Comparison of ENCODE assay signal across 23 mouse cellular contexts in the genomic region with DNA sequence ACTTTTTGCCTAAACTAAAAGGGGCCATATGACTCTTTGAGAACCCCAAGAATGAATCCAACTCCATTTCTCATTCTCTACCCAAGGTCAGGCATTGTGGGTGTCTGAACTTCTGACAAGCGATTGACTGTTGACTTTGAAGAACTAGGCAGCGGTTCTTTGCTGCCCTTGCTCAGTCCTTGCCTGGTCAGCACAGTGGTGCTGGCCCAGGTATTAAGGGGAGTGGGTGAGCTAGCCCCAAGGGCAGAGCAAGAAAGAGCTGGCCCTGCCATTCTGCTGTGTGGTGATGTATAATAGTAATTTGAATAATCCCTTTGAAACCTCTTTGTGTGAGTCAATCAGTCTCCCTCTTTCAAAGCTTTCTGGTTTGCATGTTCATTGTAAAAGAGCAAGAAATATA. TPM values are rescaled to one million over a fixed set of nuclear protein-coding genes. Genes with fewer than 3 reads are reported as not detected.
A peak's percentile ranks its signal among the peaks of the same experiment; 100 is the strongest.
DNase-seq lines count a peak whose midpoint lies in the region; ATAC-seq and TF ChIP-seq lines count a peak whose summit lies in the region.
"Had no signal": no experiment of that assay in that cellular context is flagged by ENCODE, and none has a peak within 500 bp of the region (broad histone marks: within the 10 kb centered on the region; RNA-seq: fewer than 3 reads in every experiment).

No protein-coding gene starts in this region.

- 74% methylated on average over 2 of the region's 2 CpGs for WGBS in forebrain, embryonic 10.5 days
- 42% methylated on average over 2 of the region's 2 CpGs for WGBS in forebrain, postnatal 0 days
- 89% methylated on average over 2 of the region's 2 CpGs for WGBS in heart, embryonic 10.5 days
- 45% methylated on average over 2 of the region's 2 CpGs for WGBS in forebrain, embryonic 16.5 days

- H3K4me1 ChIP-seq in forebrain, embryonic 10.5 days = peaks cover 24% of the 10 kb centered on the region
- H3K4me1 ChIP-seq in forebrain, postnatal 0 days (ENCODE audit: insufficient read depth) = peaks cover 3% of the 10 kb centered on the region
- H3K4me1 ChIP-seq in heart, embryonic 10.5 days = peaks cover 4% of the 10 kb centered on the region
- peaks cover 9% of the 10 kb centered on the region for H3K4me1 ChIP-seq in forebrain, embryonic 16.5 days (replicated peaks; ENCODE audit: control insufficient read depth, insufficient read depth, low read length)

- peak overlapping the region; percentile 25; the same call in 1 of the 2 replicates for H3K27ac ChIP-seq in forebrain, embryonic 10.5 days
- H3K27ac ChIP-seq in forebrain, postnatal 0 days (ENCODE audit: low read depth, low read length) = no peak overlapping the region
- H3K27ac ChIP-seq in heart, embryonic 10.5 days = no peak overlapping the region
- H3K27ac ChIP-seq in forebrain, embryonic 16.5 days (ENCODE audit: low read length) = no peak overlapping the region
- H3K27ac ChIP-seq: heart, adult 2 months; hindbrain, embryonic 12.5 days; hindbrain, embryonic 15.5 days had no signal

- TF ChIP-seq CTCF in forebrain, postnatal 0 days (IDR thresholded peaks at IDR 0.05; ENCODE audit: low read depth) = no peak
- TF ChIP-seq CTCF in brain, embryonic 14.5 days (IDR thresholded peaks at IDR 0.05; ENCODE audit: borderline replicate concordance, extremely low read depth, insufficient read depth, insufficient read length) = no peak

- H3K27me3 ChIP-seq in forebrain, embryonic 10.5 days (ENCODE audit: poor library complexity, severe bottlenecking) = no peaks in the 10 kb centered on the region
- no peaks in the 10 kb centered on the region for H3K27me3 ChIP-seq in forebrain, postnatal 0 days (ENCODE audit: insufficient read depth, low read length)
- H3K27me3 ChIP-seq in heart, embryonic 10.5 days (ENCODE audit: insufficient read depth, poor library complexity, severe bottlenecking) = no peaks in the 10 kb centered on the region
- no peaks in the 10 kb centered on the region for H3K27me3 ChIP-seq in forebrain, embryonic 16.5 days (replicated peaks; ENCODE audit: control insufficient read depth, insufficient read depth, low read length)
- H3K27me3 ChIP-seq: CH12.LX; hindbrain, embryonic 12.5 days; hindbrain, embryonic 15.5 days; Patski had no signal

- no peak for ATAC-seq in forebrain, postnatal 0 days
- ATAC-seq in forebrain, embryonic 16.5 days = 0 out of 2 replicates have a peak, but pooled peaks have one; percentile 41
- ATAC-seq: intestine, postnatal 0 days; Patski had no signal

- no peaks in the 10 kb centered on the region for H3K36me3 ChIP-seq in forebrain, embryonic 10.5 days (replicated peaks)
- H3K36me3 ChIP-seq in forebrain, postnatal 0 days (ENCODE audit: insufficient read depth) = no peaks in the 10 kb centered on the region
- no peaks in the 10 kb centered on the region for H3K36me3 ChIP-seq in heart, embryonic 10.5 days
- H3K36me3 ChIP-seq in forebrain, embryonic 16.5 days (ENCODE audit: control insufficient read depth, insufficient read depth) = no peaks in the 10 kb centered on the region
- H3K36me3 ChIP-seq: hindbrain, embryonic 12.5 days; hindbrain, embryonic 15.5 days had no signal

- no peaks in the 10 kb centered on the region for H3K9me3 ChIP-seq in forebrain, embryonic 10.5 days
- H3K9me3 ChIP-seq in forebrain, postnatal 0 days (ENCODE audit: low read length) = no peaks in the 10 kb centered on the region
- H3K9me3 ChIP-seq in heart, embryonic 10.5 days = no peaks in the 10 kb centered on the region
- H3K9me3 ChIP-seq in forebrain, embryonic 16.5 days (ENCODE audit: control insufficient read depth, low read length) = no peaks in the 10 kb centered on the region
- H3K9me3 ChIP-seq: G1E; hindbrain, embryonic 12.5 days; hindbrain, embryonic 15.5 days had no signal

- DNase-seq in forebrain, embryonic 10.5 days (ENCODE audit: extremely low spot score, low spot score) = no peak
- no peak for DNase-seq in forebrain, postnatal 0 days
- peak; percentile 60 for DNase-seq in heart, adult 11 months
- no peak for DNase-seq in heart, embryonic 10.5 days (ENCODE audit: low spot score)
- peak; percentile 54 for DNase-seq in brain, embryonic 14.5 days (ENCODE audit: low read depth)
- DNase-seq in kidney, postnatal 14 days = no peak
- DNase-seq: adrenal gland, postnatal 10 days; adrenal gland, postnatal 36 days; cerebellum, adult 11-12 months; cerebellum, adult 8-10 months; cerebellum, postnatal 14 days; gastrocnemius, postnatal 25 days; heart, adult 2 months had no signal

- no peak for TF ChIP-seq POLR2A in brain, embryonic 14.5 days (IDR thresholded peaks at IDR 0.05; ENCODE audit: borderline replicate concordance, extremely low read depth, insufficient read depth, insufficient read length, poor library complexity, severe bottlenecking)

- no peak overlapping the region for H3K4me3 ChIP-seq in forebrain, embryonic 10.5 days
- no peak overlapping the region for H3K4me3 ChIP-seq in forebrain, postnatal 0 days (ENCODE audit: low read depth, low read length)
- H3K4me3 ChIP-seq in heart, embryonic 10.5 days = no peak overlapping the region
- H3K4me3 ChIP-seq in forebrain, embryonic 16.5 days (replicated peaks; ENCODE audit: low read length) = no peak overlapping the region
- H3K4me3 ChIP-seq: heart, adult 2 months; hindbrain, embryonic 12.5 days; hindbrain, embryonic 15.5 days had no signal

- no peak overlapping the region for H3K4me2 ChIP-seq in forebrain, postnatal 0 days (ENCODE audit: low read depth)
- no peak overlapping the region for H3K4me2 ChIP-seq in forebrain, embryonic 16.5 days (ENCODE audit: low read length)
- H3K4me2 ChIP-seq: heart, embryonic 11.5 days; hindbrain, embryonic 12.5 days; hindbrain, embryonic 15.5 days had no signal

- H3K9ac ChIP-seq in forebrain, postnatal 0 days = no peak overlapping the region
- no peak overlapping the region for H3K9ac ChIP-seq in forebrain, embryonic 16.5 days (replicated peaks; ENCODE audit: low read depth, low read length)
- H3K9ac ChIP-seq: hindbrain, embryonic 12.5 days; hindbrain, embryonic 15.5 days had no signal

RNA-seq across cellular contexts. Expression of a gene that starts 39.4 kb away (rescaled TPM):
- polyA plus RNA-seq in forebrain, embryonic 10.5 days (2016; fragmentation: Nextera tagmentation; extraction: Ambion mirVana) = 15.1 and 16.0 TPM in 2 replicates
- 17.3 and 20.4 TPM in 2 replicates for total RNA-seq in forebrain, postnatal 0 days (2014; rRNA removed)
- 20.6 and 22.8 TPM in 2 replicates for polyA plus RNA-seq in forebrain, postnatal 0 days (2015; fragmentation: Nextera tagmentation; extraction: Ambion mirVana)
- 14.2 and 15.9 TPM in 2 replicates for polyA plus RNA-seq in heart, embryonic 10.5 days (2016; fragmentation: Nextera tagmentation; extraction: Ambion mirVana)
- 21.4 and 26.6 TPM in 2 replicates for polyA plus RNA-seq in brain, embryonic 14.5 days (2012; rRNA removed)
- polyA plus RNA-seq in forebrain, embryonic 16.5 days (2015; fragmentation: Nextera tagmentation; extraction: Ambion mirVana) = 21.6 and 22.0 TPM in 2 replicates

RNA-seq across cellular contexts. Expression of a gene that starts 54.9 kb away (rescaled TPM):
- 0.91 and 1.9 TPM in 2 replicates for polyA plus RNA-seq in forebrain, embryonic 10.5 days (2016; fragmentation: Nextera tagmentation; extraction: Ambion mirVana)
- total RNA-seq in forebrain, postnatal 0 days (2014; rRNA removed) = 43.7 and 50.0 TPM in 2 replicates
- polyA plus RNA-seq in forebrain, postnatal 0 days (2015; fragmentation: Nextera tagmentation; extraction: Ambion mirVana) = 69.5 and 90.5 TPM in 2 replicates
- 0.05 and 0.34 TPM in 2 replicates for polyA plus RNA-seq in heart, embryonic 10.5 days (2016; fragmentation: Nextera tagmentation; extraction: Ambion mirVana)
- 18.2 and 44.1 TPM in 2 replicates for polyA plus RNA-seq in brain, embryonic 14.5 days (2012; rRNA removed)
- 40.6 and 48.8 TPM in 2 replicates for polyA plus RNA-seq in forebrain, embryonic 16.5 days (2015; fragmentation: Nextera tagmentation; extraction: Ambion mirVana)
- total RNA-seq: hematopoietic stem cell, adult 5-6 weeks had no signal
- polyA plus RNA-seq: gonadal fat pad, adult 2 months had no signal

Comparison
In these comparisons a context has a peak if more than half of its experiments do, and no peak if none do; other contexts are left out.
1. DNase-seq: peak in heart, adult 11 months (single experiment) and brain, embryonic 14.5 days (single experiment); none in forebrain, embryonic 10.5 days (single experiment), forebrain, postnatal 0 days (single experiment), heart, embryonic 10.5 days (single experiment) and kidney, postnatal 14 days (single experiment).